Mouse (Mus musculus): Measurements from ENCODE around the gene Gp5. TPM values are rescaled to one million over a fixed set of nuclear protein-coding genes. Genes with fewer than 3 reads are reported as not detected.
A peak's percentile ranks its signal among the peaks of the same experiment; 100 is the strongest.

The Gp5 gene
- total and polyA plus RNA-seq, 3 experiments, result 59.2 to 63.1 TPM; not detected in 1

GRCm38 (mm10) chr16:30275558-30276340 is 34.8 kb downstream of the Gp5 start:
- no peaks in the 10 kb centered on the region for H3K79me2 ChIP-seq (ENCODE audit: control insufficient read depth, insufficient read depth, low read length, poor library complexity)
- no peak overlapping the region for H3K9ac ChIP-seq (ENCODE audit: control insufficient read depth, low read depth, low read length, poor library complexity, severe bottlenecking)
- no peaks in the 10 kb centered on the region for H3K9me3 ChIP-seq (replicated peaks; ENCODE audit: insufficient read depth, low read length)
- peaks cover 0 to 5% of the 10 kb centered on the region in 2 experiments; a peak in 2 of 4 replicates for H3K27me3 ChIP-seq (ENCODE audit: control insufficient read depth in 1 of 2, insufficient read depth in 2 of 2, low read length in 2 of 2)
- no peak overlapping the region for H3K27ac ChIP-seq (ENCODE audit: control insufficient read depth, low read depth, low read length)
- no peak overlapping the region for H3K4me3 ChIP-seq (ENCODE audit: control insufficient read depth in 1 of 2, insufficient read depth in 1 of 2, low read depth in 2 of 2, low read length in 2 of 2)
- TF ChIP-seq CHD1 (IDR thresholded peaks at IDR 0.05; ENCODE audit: low read depth, low read length) (no peak), RAD21 (IDR thresholded peaks at IDR 0.05; ENCODE audit: low read depth, low read length) (no peak), TBP (IDR thresholded peaks at IDR 0.05; ENCODE audit: low read depth, low read length) (no peak), CHD2 (IDR thresholded peaks at IDR 0.05; ENCODE audit: low read length) (no peak), KAT2A (conservative IDR thresholded peaks at IDR 0.05; ENCODE audit: low read depth, low read length) (no peak), RCOR1 (IDR thresholded peaks at IDR 0.05; ENCODE audit: low read depth, low read length) (no peak), MYB (IDR thresholded peaks at IDR 0.05; ENCODE audit: low read depth, low read length) (no peak), JUND (IDR thresholded peaks at IDR 0.05; ENCODE audit: low read depth, low read length) (no peak), UBTF (IDR thresholded peaks at IDR 0.05; ENCODE audit: borderline replicate concordance, insufficient read depth, low read depth, low read length) (no peak), MAX (IDR thresholded peaks at IDR 0.05; ENCODE audit: low read length) (no peak), ELF1 (IDR thresholded peaks at IDR 0.05; ENCODE audit: low read depth, low read length) (no peak)
- H3K36me3 ChIP-seq (ENCODE audit: control insufficient read depth in 1 of 2, insufficient read depth in 2 of 2, low read length in 2 of 2), result no peaks in the 10 kb centered on the region
- peaks cover 0 to 5% of the 10 kb centered on the region in 2 experiments; a peak in 1 of 4 replicates for H3K4me1 ChIP-seq (ENCODE audit: control insufficient read depth in 1 of 2, insufficient read depth in 2 of 2, low read length in 2 of 2)
- peak; percentile 56 for DNase-seq (ENCODE audit: low read depth, low spot score)

GRCm38 (mm10) chr16:30273065-30273464 is 37.5 kb downstream of the Gp5 start:
- DNase-seq (ENCODE audit: low read depth, low spot score), result no peak
- Histone ChIP-seq H3K9me3 (replicated peaks; ENCODE audit: insufficient read depth, low read length) (no peaks in the 10 kb centered on the region), H3K4me3 (ENCODE audit: control insufficient read depth in 1 of 2, insufficient read depth in 1 of 2, low read depth in 2 of 2, low read length in 2 of 2) (no peak overlapping the region), H3K27me3 (ENCODE audit: control insufficient read depth in 1 of 2, insufficient read depth in 2 of 2, low read length in 2 of 2) (peaks cover 2 to 7% of the 10 kb centered on the region in 2 experiments; a peak in 2 of 4 replicates), H3K4me1 (ENCODE audit: control insufficient read depth in 1 of 2, insufficient read depth in 2 of 2, low read length in 2 of 2) (peaks cover 0 to 5% of the 10 kb centered on the region in 2 experiments; a peak in 1 of 4 replicates), H3K36me3 (ENCODE audit: control insufficient read depth in 1 of 2, insufficient read depth in 2 of 2, low read length in 2 of 2) (no peaks in the 10 kb centered on the region), H3K9ac (ENCODE audit: control insufficient read depth, low read depth, low read length, poor library complexity, severe bottlenecking) (no peak overlapping the region), H3K79me2 (ENCODE audit: control insufficient read depth, insufficient read depth, low read length, poor library complexity) (no peaks in the 10 kb centered on the region), H3K27ac (ENCODE audit: control insufficient read depth, low read depth, low read length) (no peak overlapping the region)
- no peak for TF ChIP-seq SIN3A (IDR thresholded peaks at IDR 0.05; ENCODE audit: low read length)
- TF ChIP-seq TCF12 (IDR thresholded peaks at IDR 0.05; ENCODE audit: low read depth, low read length), result no peak
- TF ChIP-seq MAX (IDR thresholded peaks at IDR 0.05; ENCODE audit: low read length), result no peak
